Mouse (Mus musculus): ENCODE results near the gene Arhgap19.

Gene Arhgap19

GRCm38 (mm10) chr19:41800451-41800850 is 1.4 kb downstream of the Arhgap19 start:
- no peak for DNase-seq (ENCODE audit: low spot score)

GRCm38 (mm10) chr19:41797536-41797935 is 4.3 kb downstream of the Arhgap19 start:
- DNase-seq (ENCODE audit: low spot score) = no peak

DNA sequence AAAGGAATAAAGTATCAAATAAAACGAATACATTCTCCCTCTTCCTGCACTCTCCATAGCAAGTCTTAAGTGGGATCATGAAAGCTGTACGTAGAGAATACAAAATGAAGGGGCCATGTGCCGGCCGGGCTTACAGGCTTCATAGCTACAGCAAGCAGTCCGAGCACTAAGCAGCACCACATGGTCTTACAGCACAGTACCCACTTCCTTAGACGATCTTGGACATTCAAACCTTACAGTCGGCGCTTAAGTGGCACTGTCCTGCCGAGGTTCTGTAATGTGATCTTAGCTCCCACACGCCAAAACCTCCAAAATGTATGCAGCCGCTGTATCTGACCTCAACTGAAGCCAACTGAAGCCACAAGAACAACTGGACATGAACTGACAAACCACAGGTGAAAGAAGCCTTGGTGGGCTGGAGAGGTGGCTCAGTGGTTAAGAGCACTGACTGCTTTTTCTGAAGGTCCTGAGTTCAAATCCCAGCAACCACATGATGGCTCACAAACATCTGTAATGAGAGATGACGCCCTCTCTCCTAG is 5.0 kb downstream of the Arhgap19 start:
- DNase-seq (ENCODE audit: low spot score) = no peak

DNA sequence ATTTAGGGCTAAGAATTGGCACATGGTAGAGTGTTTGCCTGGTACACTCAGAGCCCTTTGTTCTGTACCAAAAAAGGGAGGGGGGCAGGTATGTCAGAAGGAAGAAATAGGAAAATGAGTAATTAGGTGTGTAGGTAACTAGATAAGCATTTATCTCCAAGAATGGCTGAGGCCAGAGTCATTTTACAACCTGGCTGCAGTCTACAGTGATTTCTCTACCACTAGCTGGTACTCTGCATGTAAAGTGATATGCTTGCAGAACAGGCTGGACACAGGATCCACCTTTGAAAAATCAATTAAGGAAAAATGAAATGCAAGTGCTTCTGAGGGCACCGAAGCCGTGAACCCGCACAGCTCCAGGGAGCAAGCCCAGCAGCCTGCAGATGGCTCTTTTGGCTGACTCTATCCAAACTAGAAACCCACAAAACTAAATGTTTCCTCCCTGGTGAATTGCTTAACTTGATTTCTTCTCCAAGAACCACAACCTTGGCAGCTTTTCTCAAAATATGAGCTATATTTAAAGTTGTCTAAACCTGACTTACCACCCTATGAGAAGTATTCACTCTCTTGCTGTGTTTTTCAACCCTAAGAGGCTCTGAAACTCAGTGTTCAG is 5.6 kb downstream of the Arhgap19 start:
- no peak for DNase-seq (ENCODE audit: low spot score)

- DNase-seq (ENCODE audit: low spot score) = no peak
Measured at GRCm38 (mm10) chr19:41794901-41795300, 6.9 kb downstream of the Arhgap19 start.

DNA sequence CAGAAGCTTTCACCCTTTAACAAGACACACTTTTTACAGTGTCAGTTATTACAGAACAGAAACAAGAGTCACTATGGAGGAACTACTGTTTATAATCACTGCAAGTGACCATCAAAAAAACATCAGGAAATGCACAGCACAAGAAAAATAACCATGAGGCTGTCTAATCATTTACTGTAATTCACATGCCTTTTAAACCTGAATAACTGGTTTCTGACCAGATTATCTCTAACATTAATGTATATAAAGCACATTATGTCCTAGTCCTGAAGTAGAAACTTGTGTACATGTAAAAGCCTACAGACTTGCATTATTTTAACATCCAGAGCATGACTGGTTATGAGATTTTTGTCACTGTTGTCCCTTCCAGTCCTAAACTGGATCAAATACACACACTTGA is 7.8 kb downstream of the Arhgap19 start:
- no peak for DNase-seq (ENCODE audit: low spot score)

DNA sequence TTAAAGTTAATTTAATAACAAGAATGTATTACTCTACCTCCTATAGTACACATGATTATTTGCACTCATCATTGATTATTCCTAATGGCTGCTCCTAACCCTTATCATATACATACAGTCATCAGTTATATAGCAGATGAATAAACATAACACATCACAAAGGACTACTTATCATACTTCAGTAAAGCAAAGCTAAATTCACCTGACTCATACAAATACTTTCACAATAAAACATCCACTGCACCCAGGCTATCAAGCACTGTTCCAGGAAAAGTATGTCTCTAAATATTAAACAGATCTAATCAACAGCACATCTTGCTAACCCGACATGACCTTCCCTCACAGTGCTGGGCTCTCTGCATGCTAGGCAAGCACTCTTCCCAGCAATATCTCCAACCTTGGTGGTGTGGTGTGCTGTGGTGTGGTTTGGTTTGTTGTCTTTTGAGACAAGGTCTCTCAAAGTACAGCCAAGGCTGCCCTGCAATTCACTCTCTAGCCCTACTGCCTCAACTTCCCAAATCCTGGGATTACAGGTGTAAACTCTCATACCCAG is 8.8 kb downstream of the Arhgap19 start:
- no peak for DNase-seq (ENCODE audit: low spot score)

- DNase-seq (ENCODE audit: low spot score) = no peak
Measured at GRCm38 (mm10) chr19:41791384-41791783, 10.5 kb downstream of the Arhgap19 start.

GRCm38 (mm10) chr19:41789110-41789961 is 12.5 kb downstream of the Arhgap19 start:
- no peak for DNase-seq (ENCODE audit: low spot score)

DNA sequence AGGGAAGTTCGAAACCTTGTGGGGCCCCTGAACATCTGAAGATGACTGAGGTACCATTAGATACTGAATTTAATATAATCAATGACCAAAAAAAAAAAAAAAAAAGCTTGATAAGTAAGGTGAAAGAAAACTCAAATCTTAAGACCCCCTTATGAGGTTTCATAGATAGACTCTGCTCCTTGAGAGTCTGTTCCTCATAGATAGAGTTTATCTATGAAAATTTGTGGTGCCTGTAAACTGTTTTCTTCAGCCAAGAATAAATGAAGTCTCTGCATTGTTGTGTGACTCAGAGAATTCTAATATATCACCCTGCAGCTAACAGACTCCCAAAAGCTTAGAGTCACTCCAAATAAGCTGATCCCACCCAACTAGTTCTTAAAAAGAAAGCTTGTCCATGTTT is 15.0 kb downstream of the Arhgap19 start:
- DNase-seq (ENCODE audit: low spot score) = no peak

DNA sequence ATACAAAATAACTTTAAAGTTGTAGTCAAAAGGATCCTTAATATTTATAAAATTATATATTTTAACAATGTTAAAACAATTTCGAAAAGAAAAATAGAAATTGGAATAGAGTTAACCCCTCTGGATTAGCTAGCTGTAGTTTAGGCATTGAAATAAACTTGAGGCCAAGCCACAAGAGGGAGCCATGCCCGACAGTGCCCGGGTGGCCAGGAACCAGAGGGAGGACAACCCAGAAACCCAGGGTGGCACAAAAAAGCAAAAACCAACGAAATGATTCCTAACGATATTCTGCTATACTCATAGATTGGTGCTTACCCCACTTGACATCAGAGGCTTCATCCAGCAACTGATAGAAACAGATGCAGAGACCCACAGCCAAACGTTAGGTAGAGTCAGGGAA is 24.3 kb downstream of the Arhgap19 start:
- DNase-seq (ENCODE audit: low spot score) = no peak

DNA sequence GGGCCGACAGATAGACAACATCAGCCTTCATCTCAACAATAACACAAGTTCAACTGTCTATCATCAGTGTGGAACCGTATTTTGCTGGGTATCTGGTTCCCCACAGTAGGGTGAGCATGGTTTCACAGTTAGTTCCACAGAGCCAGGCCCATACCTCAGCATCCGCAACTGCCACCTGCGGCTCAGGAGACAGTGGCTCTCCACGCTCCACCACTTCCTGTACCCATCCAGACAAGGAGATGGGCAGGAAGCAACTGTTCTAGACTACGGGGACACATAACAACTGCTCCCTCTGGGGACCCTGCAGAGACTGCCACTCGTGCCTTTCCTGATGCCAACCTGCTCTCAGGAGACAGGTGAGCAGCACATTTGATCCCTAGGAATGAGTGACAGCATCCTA is 33.1 kb downstream of the Arhgap19 start:
- DNase-seq (ENCODE audit: low spot score) = no peak

GRCm38 (mm10) chr19:41766628-41767027 is 35.2 kb downstream of the Arhgap19 start:
- no peak for DNase-seq (ENCODE audit: low spot score)

GRCm38 (mm10) chr19:41763870-41764660 is 37.8 kb downstream of the Arhgap19 start:
- DNase-seq (ENCODE audit: low spot score) = peak; percentile 53

- no peak for DNase-seq (ENCODE audit: low spot score)
Measured at GRCm38 (mm10) chr19:41761529-41761928, 40.3 kb downstream of the Arhgap19 start.

DNA sequence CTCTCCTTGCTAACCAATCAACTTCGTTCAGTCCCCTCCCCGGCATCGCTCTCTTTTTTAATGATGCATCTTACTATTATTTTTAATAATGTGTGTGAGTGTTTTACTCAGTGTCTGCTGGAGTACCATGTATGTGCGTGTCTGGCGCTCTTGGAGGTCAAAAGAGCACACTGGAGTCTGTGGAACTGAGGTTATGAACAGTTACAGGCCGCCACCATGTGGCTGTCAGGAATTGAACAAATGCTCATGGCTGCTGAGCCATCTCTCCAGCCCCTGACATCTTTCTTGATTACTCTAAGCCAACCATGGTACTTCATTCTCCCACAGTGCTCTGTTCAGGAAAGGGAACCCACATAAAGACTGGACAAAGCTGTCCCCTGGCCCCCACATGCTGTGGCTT is 42.1 kb downstream of the Arhgap19 start:
- DNase-seq (ENCODE audit: low spot score) = no peak

DNA sequence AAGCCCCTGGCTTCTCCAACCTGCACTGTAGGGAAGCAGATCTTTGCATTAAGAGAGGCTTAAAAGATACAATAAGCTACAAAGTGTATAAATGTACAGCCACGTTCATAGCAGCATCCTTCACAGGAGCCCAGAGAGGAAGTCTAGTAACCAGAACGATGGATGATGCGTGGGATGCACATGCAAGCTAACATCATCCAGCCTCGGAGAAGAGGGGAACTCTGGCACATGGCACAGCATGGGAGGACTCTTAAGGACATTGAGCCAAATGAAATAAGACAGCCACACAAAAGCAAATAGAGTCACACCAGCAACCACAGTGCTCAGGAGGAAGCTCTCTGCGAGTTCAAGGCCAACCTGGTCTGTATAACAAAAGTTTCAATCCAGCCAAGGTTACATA is 42.6 kb downstream of the Arhgap19 start:
- no peak for DNase-seq (ENCODE audit: low spot score)

DNA sequence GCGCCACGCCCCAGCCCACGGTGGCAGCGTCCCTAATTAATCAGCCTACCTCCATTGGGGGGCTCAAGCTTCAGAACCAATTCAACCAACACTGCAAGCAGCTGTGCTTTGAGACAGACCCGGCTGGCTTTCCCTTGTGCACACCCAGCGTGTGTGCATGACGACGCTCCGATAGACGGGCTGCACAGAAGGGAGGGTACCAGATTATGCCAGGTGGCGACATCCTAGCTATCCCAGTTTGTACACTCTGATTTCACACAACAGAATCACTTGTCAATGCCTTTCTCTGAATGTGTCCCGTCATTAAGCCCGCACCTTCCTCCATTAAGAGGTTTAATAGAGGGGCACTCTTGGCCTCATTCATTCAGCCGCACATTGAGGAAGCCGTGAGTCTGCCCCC is 47.1 kb downstream of the Arhgap19 start:
- DNase-seq (ENCODE audit: low spot score) = no peak

DNA sequence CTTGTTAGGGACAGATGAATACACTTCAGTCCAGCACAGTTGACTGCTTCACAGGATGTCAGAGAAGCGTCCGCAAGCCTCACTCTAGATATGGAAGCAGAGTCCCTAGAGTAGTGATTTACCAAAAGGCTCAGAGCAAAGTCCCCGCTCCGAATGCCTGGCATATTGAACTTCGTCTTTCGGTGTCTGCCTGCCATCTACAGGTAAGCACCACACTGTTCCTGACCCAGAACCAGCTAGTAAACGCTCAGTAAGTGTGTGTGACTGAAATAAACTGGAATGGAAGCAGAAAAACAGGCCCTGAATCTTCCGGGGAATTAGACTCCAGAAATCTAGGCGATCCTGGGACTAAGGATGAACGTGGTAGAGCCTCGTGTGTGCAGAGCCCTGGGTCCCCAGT is 49.9 kb downstream of the Arhgap19 start:
- no peak for DNase-seq (ENCODE audit: low spot score)

- DNase-seq (ENCODE audit: low spot score) = no peak
Measured at GRCm38 (mm10) chr19:41747436-41747835, 54.4 kb downstream of the Arhgap19 start.

DNA sequence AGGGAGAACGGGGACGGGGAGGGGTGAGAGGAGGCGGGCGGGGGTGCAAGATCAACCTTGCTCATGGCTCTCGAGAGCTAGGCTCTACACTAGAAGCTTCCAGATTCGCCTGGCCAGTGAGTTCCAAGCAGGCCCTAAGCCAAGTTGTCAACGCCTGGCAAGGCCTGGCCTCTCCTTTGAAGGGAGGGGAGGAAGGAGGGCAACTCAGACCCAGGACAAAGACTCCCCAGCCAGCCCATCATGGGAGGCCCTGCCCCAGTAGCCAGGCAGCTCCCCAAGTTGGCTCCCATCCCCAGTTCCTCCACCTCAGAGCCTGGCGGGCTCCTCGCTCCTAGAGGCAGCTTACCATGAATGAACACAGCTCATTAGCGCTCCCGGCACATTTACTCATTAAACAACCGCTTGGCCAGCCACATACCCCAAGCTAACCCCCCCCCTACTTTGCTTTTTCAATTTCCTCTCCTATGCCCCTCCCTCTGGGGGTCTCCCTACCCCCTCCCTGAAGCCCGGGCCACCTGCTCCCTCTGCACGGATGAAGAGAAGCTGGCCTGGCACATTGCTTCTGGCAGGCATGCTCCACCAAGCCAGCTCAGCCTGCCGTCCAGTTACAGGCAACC is 55.8 kb downstream of the Arhgap19 start:
- no peak for DNase-seq (ENCODE audit: low spot score)

DNA sequence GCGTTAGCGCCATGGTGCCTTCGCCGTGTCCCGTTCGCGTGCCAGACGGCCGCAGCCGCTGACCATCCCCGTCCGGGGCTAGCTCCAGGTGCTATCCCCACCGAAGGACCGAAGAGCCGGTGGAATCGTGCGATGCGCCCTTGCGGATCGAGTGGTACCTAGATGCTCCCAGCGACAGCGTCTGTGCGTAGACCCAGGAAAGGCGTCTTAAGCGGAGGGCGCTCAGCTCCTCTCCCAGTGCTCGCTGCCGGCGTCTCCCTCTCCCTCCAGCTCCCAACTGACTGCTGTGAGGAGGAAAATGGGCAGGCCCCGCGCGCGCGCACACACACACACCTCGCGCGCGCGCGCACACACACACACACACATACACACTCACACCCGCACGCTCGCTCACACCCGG is 58.5 kb downstream of the Arhgap19 start, which contains the start of gene Slit1:
Gene Slit1 (minus strand): TSS at position 270 of the 400 bp plus-strand sequence.
- no peak for DNase-seq (ENCODE audit: low spot score)

Data from urinary bladder, postnatal 10 days (tissue).